Mouse (Mus musculus) stomach, embryonic 15.5 days (tissue): Measurements from ENCODE around the gene Opa1. TPM values are rescaled to one million over a fixed set of nuclear protein-coding genes. Genes with fewer than 3 reads are reported as not detected.
A peak's percentile ranks its signal among the peaks of the same experiment; 100 is the strongest.

Source experiments
- ATAC-seq: fragments of 200-750 bp; cut with Nextera tagmentation; 2 replicates; pipeline ENCODE4 v1.8.0; 2017; ENCODE audit warnings: low read depth, moderate number of reproducible peaks, moderate TSS enrichment; ENCODE audit not compliant: insufficient read depth, low FRiP score
- H3K27ac ChIP-seq: fragments of 300-500 bp; sonication (generic); 2 replicates; pipeline ENCODE4 v1.5.1; 2015; ENCODE audit warnings: mild to moderate bottlenecking, inconsistent platforms
- H3K27me3 ChIP-seq: fragments of 300-500 bp; sonication (generic); replicated peaks from 2 replicates; pipeline ENCODE4 v1.6.1; 2015; ENCODE audit warnings: inconsistent platforms
- H3K36me3 ChIP-seq: fragments of 300-500 bp; sonication (generic); 2 replicates; pipeline ENCODE4 v1.6.1; 2015; ENCODE audit warnings: inconsistent platforms
- H3K4me1 ChIP-seq: fragments of 300-500 bp; sonication (generic); 2 replicates; pipeline ENCODE4 v1.6.1; 2015; ENCODE audit warnings: inconsistent platforms
- H3K4me2 ChIP-seq: fragments of 300-500 bp; sonication (generic); 2 replicates; pipeline ENCODE4 v1.6.1; 2015; ENCODE audit warnings: mild to moderate bottlenecking, inconsistent platforms
- H3K4me3 ChIP-seq: fragments of 300-500 bp; sonication (generic); replicated peaks from 2 replicates; pipeline ENCODE4 v1.5.1; 2015; ENCODE audit warnings: inconsistent platforms
- H3K9ac ChIP-seq: fragments of 300-500 bp; sonication (generic); 2 replicates; pipeline ENCODE4 v1.6.1; 2015; ENCODE audit warnings: inconsistent platforms
- H3K9me3 ChIP-seq: fragments of 300-500 bp; sonication (generic); 2 replicates; pipeline ENCODE4 v1.6.1; 2016; ENCODE audit warnings: inconsistent platforms
- WGBS: fragments of 180-500 bp; shearing (Covaris S2); methylation state at CpG from one replicate; pipeline ENCODE4 v1.1.7; 2015; 5-methylcytosine and 5-hydroxymethylcytosine counted together
- polyA plus RNA-seq: library from polyadenylated mRNA; unstranded; fragments of >200 nt; fragmentation: Nextera tagmentation; extraction: Ambion mirVana; gene quantifications from 2 replicates; pipeline ENCODE4 v1.2.1, GENCODE M21; 2015

The Opa1 gene
- 26.9 and 31.8 TPM in 2 replicates for polyA plus RNA-seq

DNA sequence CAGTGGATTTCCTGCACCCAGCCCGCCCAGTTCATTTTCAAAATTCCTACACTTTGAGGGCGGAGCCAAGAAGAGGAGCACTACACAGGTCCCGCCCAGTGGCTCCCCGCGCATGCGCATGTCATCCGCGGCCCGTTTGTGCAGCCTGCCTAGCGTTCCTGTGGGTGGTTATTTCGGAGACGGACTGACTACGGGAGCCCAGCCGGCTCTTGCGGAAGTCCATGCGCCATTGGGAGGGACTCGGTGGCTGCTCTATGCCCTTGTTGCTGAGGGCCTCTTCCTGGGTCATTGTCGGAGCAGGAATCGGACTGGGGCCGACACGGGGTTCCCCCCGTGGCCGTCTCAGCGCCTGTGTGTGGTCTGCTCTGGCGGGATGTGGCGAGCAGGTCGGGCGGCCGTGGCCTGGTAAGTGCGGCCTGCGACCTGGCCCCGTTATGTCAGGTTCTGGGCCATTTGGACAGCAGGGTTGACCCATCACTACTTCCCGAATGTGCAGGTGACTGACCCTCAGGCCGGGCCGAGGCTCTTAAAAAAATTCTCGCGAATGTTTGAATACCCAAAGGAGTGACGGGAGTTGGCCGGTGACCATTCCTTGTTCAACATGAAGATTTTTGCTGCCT, at the start of gene Opa1:
TSS of gene Opa1 (plus strand) at position 168 of the 620 bp plus-strand sequence.
- Histone ChIP-seq H3K4me1 (peaks cover 5% of the 10 kb centered on the region), H3K4me2 (peak within 1 kb of the TSS; percentile 81), H3K4me3 (peak within 1 kb of the TSS; percentile 98), H3K9ac (peak within 1 kb of the TSS; percentile 82), H3K27ac (no peak within 1 kb of the TSS), H3K9me3 (no peaks in the 10 kb centered on the region), H3K36me3 (no peaks in the 10 kb centered on the region), H3K27me3 (no peaks in the 10 kb centered on the region)
- ATAC-seq = peak; percentile 99
- WGBS = 0% methylated on average over 39 of the region's 39 CpGs

DNA sequence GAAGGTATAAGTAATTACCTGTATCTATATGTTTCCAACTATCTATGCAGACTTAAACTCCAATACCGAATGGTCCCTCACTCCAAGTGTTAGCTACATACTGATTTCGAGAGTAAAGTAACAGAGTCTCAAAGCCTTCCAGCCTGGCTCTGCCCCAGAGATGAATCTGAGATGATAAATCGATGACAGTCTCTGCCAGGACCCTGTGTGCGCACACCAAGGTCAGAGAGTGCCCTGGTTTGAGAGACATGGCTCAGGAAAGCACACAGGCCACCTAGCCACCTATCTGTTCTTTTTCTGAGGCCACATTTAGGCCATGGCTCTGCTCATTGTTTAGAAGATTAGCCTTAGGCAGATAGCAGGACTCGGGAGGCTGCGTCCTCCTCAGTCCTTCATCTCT, 45.5 kb upstream of the Opa1 start:
- Histone ChIP-seq H3K4me2 (no peak overlapping the region), H3K36me3 (no peaks in the 10 kb centered on the region), H3K9ac (no peak overlapping the region), H3K27me3 (no peaks in the 10 kb centered on the region), H3K4me1 (no peaks in the 10 kb centered on the region), H3K4me3 (no peak overlapping the region), H3K27ac (no peak overlapping the region), H3K9me3 (no peaks in the 10 kb centered on the region)
- no peak for ATAC-seq
- 69% methylated on average over 6 of the region's 6 CpGs for WGBS

DNA sequence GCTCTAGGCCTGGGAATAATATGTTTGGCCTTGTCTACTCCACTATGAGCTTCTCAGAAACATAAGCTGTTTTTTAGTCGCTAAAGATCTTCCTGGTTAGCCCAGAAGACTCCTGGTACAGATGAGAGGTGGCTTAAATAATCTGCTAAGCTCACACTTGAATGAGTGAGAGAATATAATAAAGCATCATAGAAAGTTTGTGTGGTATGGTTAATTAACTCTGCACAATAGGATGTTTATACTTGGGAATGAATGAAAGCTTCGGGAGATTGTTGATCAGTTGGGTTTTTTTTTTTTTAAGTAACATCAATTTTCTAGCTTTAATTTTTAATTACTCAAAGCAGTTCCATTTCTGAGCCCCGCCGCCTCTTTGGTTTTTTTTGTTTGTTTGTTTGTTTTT, 43.3 kb upstream of the Opa1 start:
- no peak for ATAC-seq
- H3K9me3 ChIP-seq = no peaks in the 10 kb centered on the region
- no peak overlapping the region for H3K9ac ChIP-seq
- no peak overlapping the region for H3K4me3 ChIP-seq
- 88% methylated on average over 4 of the region's 4 CpGs for WGBS
- no peaks in the 10 kb centered on the region for H3K27me3 ChIP-seq
- no peaks in the 10 kb centered on the region for H3K36me3 ChIP-seq
- H3K4me2 ChIP-seq = no peak overlapping the region
- no peak overlapping the region for H3K27ac ChIP-seq
- no peaks in the 10 kb centered on the region for H3K4me1 ChIP-seq

DNA sequence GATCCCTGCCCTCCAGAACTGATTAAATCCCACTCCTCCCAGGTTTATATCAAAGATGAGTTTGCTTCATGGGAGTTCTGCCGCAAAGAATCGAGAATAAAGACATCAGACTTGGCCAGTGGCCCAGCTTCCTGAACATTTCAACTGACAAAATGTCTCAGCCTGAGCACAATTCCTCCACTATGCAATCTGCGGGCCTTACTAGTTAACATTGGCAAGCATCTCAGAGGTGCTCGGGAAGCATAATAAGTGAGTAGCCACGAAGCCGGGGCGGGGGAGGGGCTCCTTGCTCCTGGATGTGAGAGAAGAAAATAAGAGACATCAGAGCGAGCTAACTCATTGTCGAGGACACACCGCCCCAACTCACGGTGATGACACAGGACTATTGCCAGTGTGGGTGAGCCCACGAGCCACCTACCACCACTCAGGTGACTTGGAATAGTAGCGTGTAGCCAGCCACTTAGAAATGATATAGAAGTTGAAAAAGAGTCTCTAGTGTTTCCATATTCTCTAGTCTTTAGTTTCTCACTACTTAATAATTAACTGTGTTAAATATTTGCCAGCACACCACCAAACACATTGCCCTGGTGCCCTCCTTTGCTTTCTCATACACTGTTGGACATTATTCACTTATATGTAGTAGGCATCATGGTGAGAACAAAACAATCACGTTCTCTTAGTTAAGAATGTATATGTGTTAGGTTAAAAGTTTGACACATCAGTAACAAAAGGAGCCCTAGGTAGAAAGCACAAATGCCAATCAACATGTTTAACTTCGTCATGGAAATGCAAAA, 42.5 kb upstream of the Opa1 start:
- no peak overlapping the region for H3K9ac ChIP-seq
- H3K4me1 ChIP-seq = no peaks in the 10 kb centered on the region
- H3K36me3 ChIP-seq = no peaks in the 10 kb centered on the region
- no peak overlapping the region for H3K27ac ChIP-seq
- H3K4me2 ChIP-seq = no peak overlapping the region
- ATAC-seq = no peak
- WGBS = 72% methylated on average over 15 of the region's 15 CpGs
- no peak overlapping the region for H3K4me3 ChIP-seq
- H3K27me3 ChIP-seq = no peaks in the 10 kb centered on the region
- no peaks in the 10 kb centered on the region for H3K9me3 ChIP-seq

DNA sequence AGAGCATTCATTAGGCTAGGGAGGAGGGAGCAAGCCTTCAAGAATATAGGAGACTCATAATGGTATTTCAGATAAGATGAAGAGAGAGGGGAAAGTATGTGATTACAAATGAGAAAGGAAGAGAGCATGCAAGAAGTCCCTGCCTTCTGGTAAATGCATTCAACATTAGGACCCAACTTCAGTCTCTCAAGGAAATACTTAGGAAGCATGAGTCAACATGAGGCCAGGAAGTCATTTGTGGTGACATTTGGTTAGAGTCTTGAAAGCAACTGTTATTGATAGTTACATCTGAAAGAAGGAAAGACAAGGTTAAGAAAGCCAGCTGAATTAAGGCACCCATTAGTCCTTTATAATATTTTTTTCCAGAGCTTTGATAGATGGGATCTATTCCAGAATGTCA, 39.2 kb upstream of the Opa1 start:
- Histone ChIP-seq H3K27ac (no peak overlapping the region), H3K9ac (no peak overlapping the region), H3K4me1 (no peaks in the 10 kb centered on the region), H3K4me2 (no peak overlapping the region), H3K4me3 (no peak overlapping the region), H3K27me3 (no peaks in the 10 kb centered on the region), H3K9me3 (no peaks in the 10 kb centered on the region), H3K36me3 (no peaks in the 10 kb centered on the region)
- no peak for ATAC-seq

DNA sequence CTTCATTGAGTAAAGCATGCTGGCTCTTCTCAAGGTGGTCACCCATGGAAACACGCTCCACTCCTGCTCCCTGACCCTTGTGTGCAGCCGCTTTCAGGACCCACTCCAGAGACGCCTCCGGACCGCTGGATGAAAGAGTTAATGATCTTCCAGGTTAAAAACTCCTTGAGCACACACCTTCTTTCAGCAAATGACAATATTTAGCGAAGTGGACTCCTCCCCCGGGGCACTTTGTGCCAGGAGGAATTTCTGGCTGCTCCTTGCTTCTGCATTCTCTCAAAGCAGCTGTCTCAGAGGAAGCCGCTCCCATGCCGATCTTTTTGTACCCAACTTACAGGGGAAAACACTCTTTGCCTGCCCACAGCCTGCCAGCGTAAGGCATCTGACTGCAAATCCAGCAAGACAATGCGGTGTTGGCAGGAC, 37.9 kb upstream of the Opa1 start:
- ATAC-seq = no peak
- H3K27ac ChIP-seq = no peak overlapping the region

DNA sequence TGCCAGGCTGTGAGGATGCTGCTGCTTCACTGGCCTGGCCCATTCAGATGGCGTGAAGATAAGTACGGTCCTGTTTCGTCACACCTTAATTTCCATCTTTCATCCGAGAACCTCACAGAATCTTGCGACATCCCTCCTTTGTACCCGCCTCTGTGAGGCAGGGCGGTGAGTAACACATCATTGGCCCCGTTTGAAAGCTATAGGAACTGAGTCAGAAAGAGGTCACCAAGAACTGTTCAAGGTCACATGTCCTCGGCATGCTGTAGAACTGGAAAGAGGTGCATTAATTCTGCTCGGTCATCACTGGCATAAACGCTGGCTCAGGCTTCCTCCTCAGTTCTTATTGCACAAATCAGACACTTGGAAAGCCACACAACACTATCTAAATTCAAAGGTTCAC, 34.3 kb upstream of the Opa1 start, which contains the start of gene Atp13a4:
TSS of gene Atp13a4 (minus strand) at position 36 of the 400 bp plus-strand sequence.
- Histone ChIP-seq H3K4me3 (no peak within 1 kb of the TSS), H3K4me2 (no peak within 1 kb of the TSS), H3K27me3 (no peaks in the 10 kb centered on the region), H3K27ac (no peak within 1 kb of the TSS), H3K4me1 (no peaks in the 10 kb centered on the region), H3K9me3 (no peaks in the 10 kb centered on the region), H3K36me3 (no peaks in the 10 kb centered on the region), H3K9ac (no peak within 1 kb of the TSS)
- 74% methylated on average over 11 of the region's 11 CpGs for WGBS
- ATAC-seq = no peak

More for the DNA sequence above, 37.9 kb upstream of the Opa1 start:
- H3K27me3 ChIP-seq = no peaks in the 10 kb centered on the region
- WGBS = 46% methylated on average over 11 of the region's 11 CpGs
- H3K4me1 ChIP-seq = no peaks in the 10 kb centered on the region
- H3K4me2 ChIP-seq = peak overlapping the region; percentile 42
- H3K4me3 ChIP-seq = no peak overlapping the region
- no peaks in the 10 kb centered on the region for H3K36me3 ChIP-seq
- no peaks in the 10 kb centered on the region for H3K9me3 ChIP-seq
- no peak overlapping the region for H3K9ac ChIP-seq

DNA sequence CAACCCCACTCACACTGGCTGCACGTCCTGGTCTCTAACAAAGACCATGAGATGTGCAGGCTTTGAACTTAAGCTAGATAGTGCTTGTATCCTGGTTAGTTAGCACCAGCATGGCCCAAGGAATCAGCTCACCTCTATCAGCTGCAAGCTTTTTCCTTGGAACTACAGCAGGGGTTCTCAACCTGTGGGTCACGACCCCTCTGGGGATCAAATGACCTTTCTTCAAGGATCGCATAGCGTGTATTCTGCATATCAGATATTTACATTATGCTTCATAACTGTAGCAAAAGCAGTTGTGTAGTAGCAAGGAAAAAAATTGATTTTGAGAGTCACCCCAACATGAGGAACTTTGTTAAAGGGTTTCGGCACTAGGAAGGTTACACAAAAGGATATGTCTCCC, 19.5 kb upstream of the Opa1 start:
- WGBS = 79% methylated on average over 5 of the region's 5 CpGs
- ATAC-seq = no peak

DNA sequence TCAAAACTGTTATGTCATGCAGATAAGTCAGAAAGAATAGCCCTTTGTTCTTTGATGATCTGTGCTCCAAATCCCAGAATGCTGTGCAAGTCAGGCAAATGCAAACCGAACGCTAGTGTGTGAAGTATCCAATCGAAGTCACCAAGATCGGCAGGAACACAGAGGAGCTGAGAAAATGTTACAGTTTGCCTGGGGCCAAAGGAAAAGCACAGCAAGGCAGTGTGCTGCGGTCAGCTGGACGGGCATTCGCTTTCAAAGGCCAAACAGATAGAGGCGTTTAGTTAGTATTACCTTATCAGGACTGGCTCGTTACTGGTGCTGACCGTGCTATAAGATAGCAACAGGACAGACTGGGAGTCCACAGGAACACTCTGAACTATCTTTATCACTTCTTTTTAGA, 18.7 kb upstream of the Opa1 start:
- peak overlapping the region; percentile 41 for H3K4me2 ChIP-seq
- no peak overlapping the region for H3K4me3 ChIP-seq
- H3K27ac ChIP-seq = no peak overlapping the region
- no peaks in the 10 kb centered on the region for H3K27me3 ChIP-seq
- no peak overlapping the region for H3K9ac ChIP-seq
- no peak for ATAC-seq
- no peaks in the 10 kb centered on the region for H3K36me3 ChIP-seq
- H3K9me3 ChIP-seq = no peaks in the 10 kb centered on the region
- 36% methylated on average over 10 of the region's 10 CpGs for WGBS
- no peaks in the 10 kb centered on the region for H3K4me1 ChIP-seq

More for the DNA sequence above, 19.5 kb upstream of the Opa1 start:
- H3K4me2 ChIP-seq = no peak overlapping the region
- no peaks in the 10 kb centered on the region for H3K27me3 ChIP-seq
- H3K9ac ChIP-seq = no peak overlapping the region
- no peaks in the 10 kb centered on the region for H3K4me1 ChIP-seq
- no peaks in the 10 kb centered on the region for H3K36me3 ChIP-seq
- no peak overlapping the region for H3K4me3 ChIP-seq
- H3K27ac ChIP-seq = no peak overlapping the region
- no peaks in the 10 kb centered on the region for H3K9me3 ChIP-seq

DNA sequence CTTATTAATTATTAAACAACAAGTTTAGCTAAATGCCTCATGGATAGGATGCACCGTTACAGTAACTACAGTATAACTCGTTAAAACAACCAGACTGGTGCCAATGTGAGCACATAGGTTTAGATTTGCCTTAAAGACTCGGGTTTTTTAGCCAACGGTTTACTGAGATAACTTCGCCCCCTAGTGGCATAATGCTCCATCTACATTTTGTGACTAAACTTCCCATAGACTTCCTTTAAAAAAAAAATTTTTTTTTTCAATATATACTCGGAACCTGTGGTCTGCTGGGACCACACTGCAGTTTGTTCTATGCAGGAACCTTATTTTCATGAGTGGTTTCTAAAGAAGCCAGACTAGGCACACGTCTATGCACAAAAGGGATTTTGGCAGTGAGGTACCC, 18.3 kb upstream of the Opa1 start:
- Histone ChIP-seq H3K9ac (no peak overlapping the region), H3K4me1 (no peaks in the 10 kb centered on the region), H3K27me3 (no peaks in the 10 kb centered on the region), H3K4me3 (no peak overlapping the region), H3K27ac (no peak overlapping the region), H3K36me3 (no peaks in the 10 kb centered on the region), H3K4me2 (peak overlapping the region; percentile 41), H3K9me3 (no peaks in the 10 kb centered on the region)
- 3% methylated on average over 7 of the region's 7 CpGs for WGBS
- no peak for ATAC-seq

DNA sequence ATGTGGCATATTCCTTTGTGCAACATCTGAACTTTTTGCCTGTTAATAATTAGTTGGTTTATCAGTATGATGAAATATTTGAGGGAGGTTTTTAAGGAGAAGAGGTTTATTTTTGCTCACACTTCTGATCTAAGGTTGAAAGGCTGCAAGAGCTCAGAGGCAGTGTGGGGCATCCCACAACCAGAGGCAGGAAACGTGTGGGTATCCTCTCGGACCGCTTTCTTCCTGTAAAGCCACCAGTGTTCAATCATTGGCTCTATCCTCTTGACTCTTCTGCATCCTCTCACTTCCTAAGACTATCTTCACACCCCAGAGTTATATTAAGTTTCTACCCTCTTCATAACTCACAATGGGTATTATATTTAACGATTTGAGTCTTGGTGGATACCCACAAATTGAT, 5.1 kb upstream of the Opa1 start:
- H3K4me3 ChIP-seq = no peak overlapping the region
- H3K27me3 ChIP-seq = no peaks in the 10 kb centered on the region
- no peak overlapping the region for H3K4me2 ChIP-seq
- WGBS = 60% methylated on average over 4 of the region's 4 CpGs
- H3K27ac ChIP-seq = no peak overlapping the region
- H3K9me3 ChIP-seq = no peaks in the 10 kb centered on the region
- no peaks in the 10 kb centered on the region for H3K4me1 ChIP-seq
- H3K36me3 ChIP-seq = no peaks in the 10 kb centered on the region
- ATAC-seq = no peak
- H3K9ac ChIP-seq = no peak overlapping the region

DNA sequence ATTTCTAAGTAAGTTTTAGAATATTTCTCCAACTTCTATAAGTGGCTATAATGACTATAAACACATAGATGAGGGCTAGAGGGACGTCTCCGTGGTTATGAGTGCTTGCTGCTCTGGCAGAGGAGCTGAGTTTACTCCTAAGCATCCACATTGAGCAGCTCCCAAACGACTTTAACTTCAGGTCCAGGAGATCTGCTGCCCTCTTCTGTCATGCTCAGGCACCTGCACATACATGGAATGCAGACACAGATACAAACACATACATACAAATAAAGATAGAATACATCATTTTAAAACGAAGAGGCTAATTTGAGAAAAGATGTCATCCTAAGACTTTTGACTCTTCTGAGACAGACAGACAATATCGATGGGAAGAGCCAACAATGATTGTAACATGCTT, 3.5 kb upstream of the Opa1 start:
- H3K27ac ChIP-seq = no peak overlapping the region
- no peak for ATAC-seq
- 11% methylated on average over 5 of the region's 5 CpGs for WGBS

More for the DNA sequence above, 3.5 kb upstream of the Opa1 start:
- H3K36me3 ChIP-seq = no peaks in the 10 kb centered on the region
- no peak overlapping the region for H3K4me2 ChIP-seq
- H3K4me3 ChIP-seq = no peak overlapping the region
- no peaks in the 10 kb centered on the region for H3K9me3 ChIP-seq
- H3K4me1 ChIP-seq = peaks cover 5% of the 10 kb centered on the region
- no peak overlapping the region for H3K9ac ChIP-seq
- H3K27me3 ChIP-seq = no peaks in the 10 kb centered on the region
